Mouse (Mus musculus): ENCODE measurements around the gene Amigo3.

GRCm38 (mm10) chr9:108093586-108093985 lies 40.6 kb downstream of the Amigo3 start:
- TF ChIP-seq CTCF (IDR thresholded peaks at IDR 0.05; ENCODE audit: borderline replicate concordance, control insufficient read depth, extremely low read depth, insufficient read depth, low read length, poor library complexity) (no peak), POLR2A (IDR thresholded peaks at IDR 0.05; ENCODE audit: control insufficient read depth, extremely low read depth, insufficient read depth, low read length, poor library complexity) (no peak)
